Mouse (Mus musculus) thymus, postnatal 4 days (tissue): ENCODE results near the gene Zscan22.
"Not testable (repeated sequence)": the region's sequence is repeated elsewhere in the genome, so short reads cannot be mapped to it uniquely, and the experiment has no call there.

Experiments used
- DNase-seq: peaks from one replicate; pipeline ENCODE4 v3.0.0; 2021

Zscan22 gene

GRCm38 (mm10) chr7:12897655-12898410, at the start of gene Zscan22:
TSS of gene Zscan22 (plus strand) at chr7:12897815.
- peak; percentile 78 for DNase-seq

- no peak for DNase-seq
These were observed 23.3 kb upstream of the Zscan22 start for GRCm38 (mm10) chr7:12874301-12874700.

GRCm38 (mm10) chr7:12880036-12880435, 17.6 kb upstream of the Zscan22 start:
- no peak for DNase-seq

GRCm38 (mm10) chr7:12880497-12880896, 17.1 kb upstream of the Zscan22 start:
- DNase-seq = not testable (repeated sequence)

GRCm38 (mm10) chr7:12880911-12881660, 16.5 kb upstream of the Zscan22 start, which contains the start of gene Zfp128:
TSS of gene Zfp128 (plus strand) at chr7:12881177.
- DNase-seq = peak; percentile 92

- DNase-seq = no peak
These were observed 10.9 kb upstream of the Zscan22 start for GRCm38 (mm10) chr7:12886563-12887266.

GRCm38 (mm10) chr7:12887585-12887984, 10.0 kb upstream of the Zscan22 start:
- no peak for DNase-seq

- no peak for DNase-seq
These were observed 6.7 kb upstream of the Zscan22 start for GRCm38 (mm10) chr7:12890928-12891327.

- no peak for DNase-seq
These were observed 6.3 kb upstream of the Zscan22 start for GRCm38 (mm10) chr7:12891334-12891733.

GRCm38 (mm10) chr7:12901517-12901916, 3.9 kb downstream of the Zscan22 start:
- DNase-seq = no peak

GRCm38 (mm10) chr7:12903623-12904022, 6.0 kb downstream of the Zscan22 start:
- DNase-seq = peak; percentile 52

- no peak for DNase-seq
These were observed 7.5 kb downstream of the Zscan22 start for GRCm38 (mm10) chr7:12905146-12905545.

- peak; percentile 94 for DNase-seq
These were observed 11.9 kb downstream of the Zscan22 start for GRCm38 (mm10) chr7:12909498-12909962.

- DNase-seq = peak; percentile 69
These were observed 12.6 kb downstream of the Zscan22 start for GRCm38 (mm10) chr7:12910181-12910668.

GRCm38 (mm10) chr7:12913556-12913955, 15.9 kb downstream of the Zscan22 start:
- peak; percentile 18 for DNase-seq

GRCm38 (mm10) chr7:12920495-12920894, 22.9 kb downstream of the Zscan22 start:
- DNase-seq = not testable (repeated sequence)

- no peak for DNase-seq
These were observed 23.7 kb downstream of the Zscan22 start for GRCm38 (mm10) chr7:12921318-12921704.

- peak; percentile 98 for DNase-seq
These were observed 24.3 kb downstream of the Zscan22 start, which contains the start of gene Rps5 for GRCm38 (mm10) chr7:12921705-12922465. TSS of gene Rps5 (plus strand) at chr7:12922290.

- no peak for DNase-seq
These were observed 25.1 kb downstream of the Zscan22 start for GRCm38 (mm10) chr7:12922729-12923128.

GRCm38 (mm10) chr7:12926316-12926715, 28.7 kb downstream of the Zscan22 start:
- no peak for DNase-seq

- DNase-seq = peak; percentile 38
These were observed 29.6 kb downstream of the Zscan22 start, which contains the start of gene Rnf225 for GRCm38 (mm10) chr7:12927191-12927680. TSS of gene Rnf225 (plus strand) at chr7:12927416.
